Mouse (Mus musculus) heart, postnatal 0 days (tissue): ENCODE results near the gene Cmip.

Experiments used
- CTCF ChIP-seq: IDR thresholded peaks from 2 replicates; pipeline ENCODE4 v1.5.1; 2016; ENCODE audit warnings: antibody characterized with exemption, control low read depth, low read depth
- EP300 ChIP-seq: IDR thresholded peaks from 2 replicates; pipeline ENCODE4 v1.6.1; 2016; ENCODE audit warnings: antibody characterized with exemption, low read depth

- TF ChIP-seq CTCF (no peak), EP300 (no peak)
Observed at GRCm38 (mm10) chr8:117360172-117360930, 103.5 kb downstream of the Cmip start.
